Mouse (Mus musculus): ENCODE measurements around the gene Ift27.

DNA sequence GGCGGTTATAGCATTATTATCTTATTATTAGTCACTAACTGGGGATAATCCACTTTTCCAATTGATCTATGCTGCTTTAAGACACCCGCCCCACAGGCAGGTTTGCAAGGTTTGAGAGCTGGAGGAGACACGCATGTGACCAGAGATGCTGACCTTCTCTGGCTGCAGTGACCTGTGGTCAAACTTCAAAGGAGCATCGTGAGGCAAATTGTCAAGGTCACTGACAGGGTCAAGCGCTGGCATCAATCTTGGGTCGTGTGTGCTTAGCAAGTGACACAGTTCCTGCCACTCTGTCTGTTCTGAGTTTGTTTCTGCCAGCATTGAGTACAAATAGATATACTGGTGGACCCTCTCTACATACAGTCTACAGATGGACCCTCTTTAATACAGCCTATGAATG, 39.3 kb downstream of the Ift27 start:
- no peak for TF ChIP-seq CTCF (IDR thresholded peaks at IDR 0.05; ENCODE audit: low read depth)
- no peak for TF ChIP-seq EP300 (IDR thresholded peaks at IDR 0.05; ENCODE audit: low read depth)
